Mouse (Mus musculus) embryonic stem cell, embryonic (primary cell): ENCODE results near the gene Ifnl2.

Experiments
- CTCF ChIA-PET, 4 experiments: fragments of 300-600 bp in 2 of 4; fragments of 350-600 bp in 2 of 4; sonication (Branson Sonifier 250); formaldehyde crosslinking; loops; one replicate each; lab custom pipeline; 2022; ENCODE audit warnings: inconsistent platforms in 2 of 4; lab: Charles Lee
- POLR2A ChIA-PET, 4 experiments: fragments of 300-600 bp in 2 of 4; fragments of 350-600 bp in 2 of 4; sonication (Branson Sonifier 250); formaldehyde crosslinking; loops; one replicate each; lab custom pipeline; 2022; ENCODE audit warnings: antibody characterized with exemption in 4 of 4, inconsistent platforms in 1 of 4; lab: Charles Lee

Ifnl2 gene

DNA sequence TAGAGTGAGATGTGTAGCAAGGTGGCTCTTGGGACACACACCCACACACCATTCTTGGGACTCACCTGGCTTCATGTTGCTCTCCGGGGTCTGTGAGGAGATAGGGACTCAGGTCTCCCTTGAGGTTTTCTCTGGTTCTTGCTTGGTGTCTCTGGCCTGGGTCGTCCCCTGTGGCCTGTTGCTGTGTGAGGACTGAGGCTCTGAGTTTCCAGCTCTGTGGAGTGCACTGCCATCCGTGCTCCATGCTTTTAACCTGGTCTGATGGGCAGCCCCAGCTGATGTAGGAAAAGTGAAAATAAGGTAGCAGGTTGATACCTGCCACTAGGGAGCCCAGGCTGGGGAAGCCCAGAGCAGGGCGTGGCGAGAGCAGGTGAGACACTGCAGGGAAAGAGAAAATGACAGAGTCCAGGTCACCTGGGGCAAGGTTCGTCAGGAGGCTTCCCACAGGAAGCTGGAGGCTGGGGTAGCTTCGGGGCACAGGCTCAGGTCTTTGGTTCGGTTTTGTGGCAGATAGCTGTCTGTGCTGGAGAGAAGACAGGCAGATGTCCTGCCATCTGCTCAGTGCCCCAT is at the start of gene Ifnl2:
Gene Ifnl2 (minus strand): TSS at position 51 of the 570 bp plus-strand sequence.
- ChIA-PET POLR2A (interaction anchor here in 1 of 4 experiments (0.5 to 0.7 kb wide), 3 partner anchors 10 to 850 kb away, joined by 3 read pairs; no protein-coding TSS in a partner anchor), CTCF (interaction anchor here (0.5 to 1.1 kb wide), 6 partner anchors 11 to 115 kb away, joined by 3 to 4 read pairs (median 4); no protein-coding TSS in a partner anchor)

DNA sequence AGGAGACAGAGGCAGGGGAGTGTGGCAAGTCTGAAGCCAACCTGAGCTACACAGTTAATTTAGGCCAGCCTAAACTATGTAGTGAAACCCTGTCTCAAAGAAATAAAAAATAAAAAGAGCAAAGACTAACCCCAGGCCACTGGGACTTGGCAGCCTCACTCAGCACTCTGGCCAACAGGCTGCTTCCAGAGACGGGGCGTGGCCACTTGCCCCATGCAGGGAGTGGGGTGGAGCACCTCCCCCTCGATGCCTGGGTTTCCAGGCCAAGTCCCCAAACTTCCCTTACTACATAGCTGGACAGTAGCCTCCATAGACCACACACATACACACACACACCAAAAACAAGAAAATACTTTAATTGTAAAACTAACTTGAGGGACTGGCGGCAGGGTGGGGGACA is 48.2 kb upstream of the Ifnl2 start:
- POLR2A ChIA-PET = interaction anchor here in 2 of 4 experiments (0.7 to 8.0 kb wide), 6 partner anchors 13 to 121 kb away, joined by 3 to 51 read pairs (median 15); partner anchors contain the start of genes Gmfg (in 1 of the 2), Nccrp1 (in 1 of the 2), Pak4 (in 1 of the 2) and Samd4b (in 1 of the 2)
- CTCF ChIA-PET = interaction anchor here in 1 of 4 experiments (0.6 to 0.7 kb wide), 2 partner anchors 435 to 1321 kb away, joined by 3 to 6 read pairs; no protein-coding TSS in a partner anchor

DNA sequence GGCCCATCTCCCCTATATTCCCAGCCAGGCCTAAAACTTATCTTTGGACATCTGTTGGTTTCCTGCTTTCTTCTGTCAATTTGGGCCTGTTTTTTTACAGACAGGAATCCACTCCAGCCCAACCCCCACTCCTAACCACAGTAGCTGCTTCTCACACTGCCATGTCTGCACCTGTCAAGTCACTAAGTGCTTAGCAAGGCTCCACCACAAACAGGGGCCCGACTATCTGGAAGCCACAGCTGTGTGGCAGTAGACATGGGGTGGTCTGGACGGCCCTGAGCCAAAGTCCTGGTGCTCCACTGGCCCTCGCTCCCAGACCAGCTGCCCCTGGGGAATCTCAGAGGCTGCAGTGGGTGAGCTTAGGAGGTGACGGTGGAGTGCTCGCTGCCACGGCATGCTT is 47.5 kb upstream of the Ifnl2 start:
- ChIA-PET CTCF (interaction anchor here in 1 of 4 experiments (0.8 kb wide), 1 partner anchor 13 kb away, joined by 3 read pairs; no protein-coding TSS in a partner anchor), POLR2A (interaction anchor here in 3 of 4 experiments (0.6 to 8.0 kb wide), 16 partner anchors 8 to 1721 kb away, joined by 3 to 51 read pairs (median 6); partner anchors contain the start of genes Gmfg (in 1 of the 3), Med29 (in 1 of the 3), Nccrp1 (in 1 of the 3) and Paf1 (in 1 of the 3))

DNA sequence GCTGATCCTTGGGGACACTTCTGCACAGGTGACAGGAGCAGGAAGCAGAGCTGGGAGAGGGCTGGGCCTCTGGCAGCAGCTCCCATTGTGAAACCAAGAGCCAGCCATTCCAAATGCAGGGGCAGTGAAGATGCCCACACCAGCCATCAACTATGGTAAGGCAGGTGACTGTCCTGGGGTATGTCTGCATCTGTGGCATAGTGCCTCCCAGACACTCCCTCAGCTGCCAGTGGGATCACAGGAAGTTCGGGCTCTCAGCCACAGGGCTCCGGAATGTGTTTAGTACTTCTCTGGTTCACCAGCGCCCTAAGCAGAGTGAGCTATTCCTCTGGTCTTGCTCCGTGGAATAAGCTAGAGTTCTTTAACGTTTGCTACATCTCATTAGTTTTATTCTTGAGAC is 46.8 kb upstream of the Ifnl2 start:
- ChIA-PET POLR2A (interaction anchor here in 3 of 4 experiments (0.6 to 8.0 kb wide), 19 partner anchors 9 to 590 kb away, joined by 3 to 51 read pairs (median 4); partner anchors contain the start of genes Nccrp1 (in 2 of the 3), Med29 (in 1 of the 3) and Paf1 (in 1 of the 3)), CTCF (interaction anchor here in 2 of 4 experiments (0.8 to 2.1 kb wide), 2 partner anchors 12 to 14 kb away, joined by 3 to 6 read pairs; no protein-coding TSS in a partner anchor)

DNA sequence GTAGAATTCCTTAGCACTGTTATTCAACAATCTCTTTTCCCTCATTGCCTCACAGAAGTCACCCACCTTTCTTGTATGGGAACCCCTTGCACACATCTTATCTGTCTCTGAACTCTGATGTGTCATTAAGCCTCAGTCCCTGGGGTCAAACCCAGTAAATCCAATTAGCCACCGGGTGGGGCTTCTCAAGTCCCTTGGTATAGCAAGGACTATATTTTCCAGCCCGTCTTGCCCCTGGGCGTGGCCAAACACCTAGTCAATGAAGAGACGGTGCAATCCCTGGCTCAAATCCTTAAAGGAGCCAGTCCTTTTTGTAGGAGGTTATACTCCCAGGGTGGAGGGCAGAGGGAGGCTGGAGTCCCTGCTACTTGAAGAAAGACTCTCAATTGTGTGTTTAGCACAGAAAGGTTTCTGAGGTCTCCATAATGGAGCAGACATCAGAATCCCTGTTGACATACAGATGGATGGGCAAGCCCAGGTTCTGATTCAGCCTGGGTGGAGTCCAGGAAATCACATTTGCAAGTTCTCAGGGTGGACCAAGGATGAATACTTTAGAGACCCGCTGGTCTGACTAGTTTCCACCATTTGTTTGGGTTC is 45.8 kb upstream of the Ifnl2 start:
- POLR2A ChIA-PET = interaction anchor here (0.6 to 8.0 kb wide), 18 partner anchors 9 to 591 kb away, joined by 3 to 51 read pairs (median 5); partner anchors contain the start of genes Med29 (in 2 of the 4), Nccrp1 (in 2 of the 4) and Paf1 (in 2 of the 4)
- CTCF ChIA-PET = interaction anchor here in 2 of 4 experiments (0.7 to 2.1 kb wide), 2 partner anchors 13 to 24 kb away, joined by 3 to 6 read pairs; no protein-coding TSS in a partner anchor

DNA sequence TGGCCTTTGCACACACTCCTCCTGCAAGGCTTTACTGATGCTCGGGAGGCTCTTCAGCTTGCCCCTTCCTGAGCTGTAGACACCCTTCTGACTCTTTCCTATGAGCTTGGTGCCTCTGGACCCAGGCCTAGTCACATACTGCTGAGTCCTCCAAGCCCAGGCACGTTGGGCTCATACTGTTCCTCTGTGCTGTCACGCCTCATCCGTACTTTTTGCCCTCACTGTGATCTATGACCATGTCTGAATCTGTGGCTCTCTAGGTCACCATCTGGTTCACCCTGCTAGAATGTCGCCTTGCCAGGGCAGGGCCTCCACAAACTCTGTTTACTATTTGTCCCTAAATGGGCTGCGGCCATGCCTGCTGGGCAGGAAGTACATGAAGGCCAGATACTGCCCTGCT is 42.8 kb upstream of the Ifnl2 start:
- ChIA-PET CTCF (interaction anchor here in 2 of 4 experiments (0.9 to 1.0 kb wide), 2 partner anchors 15 to 25 kb away, joined by 3 to 5 read pairs; no protein-coding TSS in a partner anchor), POLR2A (interaction anchor here in 2 of 4 experiments (1.2 to 2.3 kb wide), 3 partner anchors 20 to 45 kb away, joined by 3 to 8 read pairs (median 4); partner anchors contain the start of genes Pak4 (in 1 of the 2) and Samd4b (in 1 of the 2))

DNA sequence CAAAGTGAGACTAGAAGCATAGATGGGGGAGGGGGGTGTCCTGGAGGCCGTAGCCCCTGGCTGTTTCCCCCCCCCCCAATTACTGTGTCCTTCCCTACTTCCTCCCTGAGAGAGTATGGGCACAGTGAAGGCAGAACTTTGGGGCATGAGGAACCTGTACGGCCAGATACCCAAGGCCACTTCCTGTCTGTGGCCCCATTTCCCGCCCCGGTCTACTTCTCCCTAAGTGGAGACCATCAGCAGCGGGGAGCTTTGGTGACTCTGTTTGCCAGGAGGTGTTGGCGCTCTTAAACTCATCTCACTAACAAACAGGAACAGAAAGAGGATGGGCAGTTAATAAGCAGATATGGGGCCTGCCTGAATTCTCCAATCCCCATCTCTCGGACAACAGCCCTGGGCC is 37.4 kb upstream of the Ifnl2 start:
- CTCF ChIA-PET = interaction anchor here (0.7 to 1.9 kb wide), 5 partner anchors 19 to 101 kb away, joined by 3 to 7 read pairs (median 5); no protein-coding TSS in a partner anchor

DNA sequence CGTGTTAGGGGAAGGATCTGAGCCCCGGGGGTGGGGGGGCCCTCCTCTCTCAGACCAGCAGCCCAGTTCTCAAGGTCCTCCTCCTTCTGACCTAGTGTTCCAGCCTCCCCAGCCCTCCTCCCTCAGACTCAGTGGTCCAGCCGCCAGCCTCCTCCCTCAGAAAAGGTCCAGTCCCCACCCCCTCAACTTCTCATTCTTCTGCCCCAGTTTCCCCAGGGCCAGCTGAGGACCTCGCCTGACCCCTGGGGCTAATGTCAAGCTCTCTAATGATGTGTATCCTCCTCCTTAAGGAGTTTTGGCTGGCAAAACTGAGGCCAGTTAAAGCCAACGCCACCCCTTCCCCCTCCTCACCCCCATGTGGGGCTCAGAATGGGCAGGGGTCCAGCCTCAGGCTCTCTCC is 36.9 kb upstream of the Ifnl2 start, which contains the start of gene Nccrp1:
Gene Nccrp1 (minus strand): TSS at position 101 of the 400 bp plus-strand sequence.
- ChIA-PET POLR2A (interaction anchor here in 3 of 4 experiments (0.8 to 3.6 kb wide), 8 partner anchors 9 to 186 kb away, joined by 3 to 25 read pairs (median 4); no protein-coding TSS in a partner anchor), CTCF (interaction anchor here in 3 of 4 experiments (1.1 to 1.9 kb wide), 4 partner anchors 19 kb away, joined by 3 to 7 read pairs (median 4); no protein-coding TSS in a partner anchor)

More for the DNA sequence above, 37.4 kb upstream of the Ifnl2 start:
- POLR2A ChIA-PET = interaction anchor here in 3 of 4 experiments (0.5 to 3.6 kb wide), 12 partner anchors 9 to 188 kb away, joined by 3 to 25 read pairs (median 4); partner anchors contain the start of genes Pak4 (in 1 of the 3) and Samd4b (in 1 of the 3)

DNA sequence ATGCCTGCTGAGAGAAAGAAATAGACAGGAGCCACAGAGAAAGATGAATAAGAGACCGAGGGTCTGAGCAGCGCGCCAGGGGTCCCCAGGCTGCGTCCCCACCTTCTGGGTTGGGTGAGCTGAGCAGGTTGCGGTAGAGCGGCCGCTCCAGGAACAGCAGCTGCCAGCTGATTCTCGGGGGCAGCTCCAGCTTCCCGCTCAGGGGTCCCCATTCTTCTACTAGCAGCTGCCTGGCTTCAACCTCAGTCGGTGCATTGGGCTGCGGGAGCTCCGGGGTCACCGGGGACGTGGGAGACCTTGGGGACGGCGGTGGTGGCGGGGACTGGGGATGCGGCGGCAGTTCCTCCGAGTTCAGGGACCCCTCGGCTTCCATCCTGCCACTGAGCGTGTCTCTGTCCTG is 36.4 kb upstream of the Ifnl2 start:
- ChIA-PET CTCF (interaction anchor here in 2 of 4 experiments (0.8 to 1.8 kb wide), 3 partner anchors 18 to 34 kb away, joined by 3 to 7 read pairs (median 4); no protein-coding TSS in a partner anchor), POLR2A (interaction anchor here in 3 of 4 experiments (0.8 to 3.6 kb wide), 5 partner anchors 10 to 186 kb away, joined by 3 to 25 read pairs (median 5); no protein-coding TSS in a partner anchor)

DNA sequence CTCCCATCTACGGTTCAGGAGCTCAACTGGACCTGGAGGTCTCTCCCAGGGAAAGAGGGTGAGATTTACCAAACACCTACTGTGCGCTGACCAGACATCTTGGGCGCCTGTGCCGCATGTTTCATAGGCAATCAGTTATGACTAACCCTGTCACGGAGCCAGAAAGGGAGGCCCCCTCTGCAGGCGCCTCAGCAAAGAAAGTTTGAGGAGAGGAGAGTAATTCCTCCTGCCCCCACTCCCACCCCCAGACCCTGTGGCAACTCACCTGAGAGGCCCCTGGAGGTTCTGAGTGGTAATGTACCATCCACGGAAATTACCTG is 35.6 kb upstream of the Ifnl2 start:
- ChIA-PET CTCF (interaction anchor here in 3 of 4 experiments (0.6 to 2.3 kb wide), 7 partner anchors 17 to 234 kb away, joined by 3 to 7 read pairs (median 3); no protein-coding TSS in a partner anchor), POLR2A (interaction anchor here in 2 of 4 experiments (0.6 to 3.6 kb wide), 11 partner anchors 10 to 220 kb away, joined by 3 to 25 read pairs (median 4); partner anchors contain the start of genes Med29 (in 1 of the 2), Paf1 (in 1 of the 2) and Sirt2 (in 1 of the 2))

DNA sequence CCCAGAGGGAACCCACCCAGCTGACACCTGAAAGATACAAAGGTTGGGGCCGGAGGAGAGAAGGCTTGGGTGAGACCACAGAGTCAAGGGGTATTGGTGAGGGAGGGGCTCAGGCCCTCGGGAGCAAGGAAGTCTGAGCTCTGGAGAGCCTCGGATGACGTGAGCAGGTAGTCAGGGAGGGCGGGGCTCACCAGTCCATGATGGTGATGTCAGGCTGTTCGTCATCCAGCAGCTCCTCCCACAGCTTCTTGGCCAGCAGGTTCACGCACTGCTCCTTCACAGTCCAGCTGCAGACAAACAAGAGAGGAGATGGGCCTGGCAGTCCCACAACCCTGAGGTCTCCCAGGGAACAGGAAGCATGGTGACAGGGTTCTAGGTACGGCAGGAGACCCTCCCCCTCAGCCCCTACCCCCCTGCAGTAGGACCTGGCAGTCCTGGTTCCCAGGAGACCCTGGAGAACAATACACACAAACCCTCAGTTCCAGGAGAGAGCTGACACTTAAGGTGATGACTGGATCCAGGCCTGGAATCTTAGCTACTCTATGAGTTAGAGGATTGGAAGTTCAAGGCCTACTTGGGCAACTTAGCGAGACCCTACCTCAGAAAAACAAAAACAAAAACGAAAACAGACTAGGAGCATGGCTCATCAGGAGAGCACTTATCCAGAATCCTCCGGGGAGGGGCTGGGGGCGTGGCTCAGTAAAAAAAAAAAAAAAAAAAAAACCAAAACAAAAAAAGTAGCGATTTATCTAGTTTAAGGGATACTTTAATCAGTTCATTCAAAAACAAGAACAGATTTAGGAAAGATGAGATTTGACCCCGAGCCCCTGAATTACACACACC is 35.0 kb upstream of the Ifnl2 start:
- ChIA-PET CTCF (interaction anchor here in 3 of 4 experiments (0.6 to 2.3 kb wide), 8 partner anchors 16 to 235 kb away, joined by 3 to 10 read pairs (median 3); no protein-coding TSS in a partner anchor), POLR2A (interaction anchor here in 3 of 4 experiments (0.5 to 3.6 kb wide), 29 partner anchors 9 to 399 kb away, joined by 3 to 25 read pairs (median 4); partner anchors contain the start of genes Med29 (in 2 of the 3), Paf1 (in 2 of the 3), Rps16 (in 2 of the 3) and Fbxo17 (in 1 of the 3))

DNA sequence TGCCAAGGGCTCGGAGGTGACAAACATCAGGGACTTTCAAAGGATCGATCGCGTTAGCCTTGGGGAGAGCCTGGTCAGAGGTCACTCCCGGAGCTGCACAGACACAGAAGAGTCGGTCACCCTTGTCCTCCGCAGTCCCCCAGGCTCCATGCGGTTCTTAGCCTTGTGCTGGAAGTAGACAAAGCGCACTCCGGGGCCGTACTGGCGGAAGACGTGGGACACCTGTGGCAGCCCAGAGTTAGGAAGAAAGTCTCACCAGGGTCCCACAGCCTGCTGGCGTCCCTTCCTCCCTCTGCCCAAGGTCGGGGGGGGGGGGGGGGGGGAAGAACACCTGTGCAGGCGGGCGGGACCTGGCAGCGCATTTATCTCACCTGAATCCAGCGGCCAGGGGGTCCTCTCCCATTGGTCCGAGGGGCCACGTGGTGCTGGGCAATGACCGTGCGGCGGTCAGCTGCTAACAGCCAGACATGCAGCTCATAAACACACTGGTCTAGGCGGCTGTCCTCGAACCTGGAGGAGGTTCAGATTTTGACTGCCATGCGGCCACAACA is 33.9 kb upstream of the Ifnl2 start:
- POLR2A ChIA-PET = interaction anchor here in 3 of 4 experiments (0.7 to 3.6 kb wide), 11 partner anchors 12 to 908 kb away, joined by 3 to 25 read pairs (median 4); partner anchors contain the start of genes Fbxo17 (in 1 of the 3), Med29 (in 1 of the 3), Paf1 (in 1 of the 3) and Rps16 (in 1 of the 3)
- CTCF ChIA-PET = interaction anchor here in 3 of 4 experiments (0.6 to 2.3 kb wide), 5 partner anchors 16 to 201 kb away, joined by 3 to 10 read pairs (median 3); no protein-coding TSS in a partner anchor

DNA sequence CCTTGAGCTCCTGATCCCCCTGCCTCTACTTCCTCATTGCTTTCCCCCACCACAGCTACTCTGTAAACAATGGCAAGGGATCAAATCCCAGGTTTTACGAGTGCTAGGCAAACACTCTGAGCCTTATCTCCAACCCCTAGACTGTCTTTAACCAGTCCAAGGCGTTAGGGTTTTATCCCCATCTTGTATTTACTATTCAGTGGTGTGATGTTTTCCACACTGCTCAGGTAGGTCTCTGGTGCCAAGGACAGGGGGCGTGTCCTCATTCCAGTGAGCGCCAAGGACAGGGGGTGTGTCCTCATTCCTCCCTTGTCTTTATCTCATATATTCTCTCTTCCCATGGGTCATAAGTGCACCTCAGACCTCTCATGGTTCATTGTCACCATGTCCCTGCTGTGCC is 30.3 kb upstream of the Ifnl2 start, which contains the start of gene Sycn:
Gene Sycn (plus strand): TSS at position 360 of the 400 bp plus-strand sequence.
- POLR2A ChIA-PET = interaction anchor here in 2 of 4 experiments (1.0 to 1.7 kb wide), 3 partner anchors 8 to 15 kb away, joined by 3 read pairs; no protein-coding TSS in a partner anchor
- CTCF ChIA-PET = interaction anchor here in 2 of 4 experiments (1.4 to 1.7 kb wide), 2 partner anchors 12 kb away, joined by 4 to 6 read pairs; no protein-coding TSS in a partner anchor

DNA sequence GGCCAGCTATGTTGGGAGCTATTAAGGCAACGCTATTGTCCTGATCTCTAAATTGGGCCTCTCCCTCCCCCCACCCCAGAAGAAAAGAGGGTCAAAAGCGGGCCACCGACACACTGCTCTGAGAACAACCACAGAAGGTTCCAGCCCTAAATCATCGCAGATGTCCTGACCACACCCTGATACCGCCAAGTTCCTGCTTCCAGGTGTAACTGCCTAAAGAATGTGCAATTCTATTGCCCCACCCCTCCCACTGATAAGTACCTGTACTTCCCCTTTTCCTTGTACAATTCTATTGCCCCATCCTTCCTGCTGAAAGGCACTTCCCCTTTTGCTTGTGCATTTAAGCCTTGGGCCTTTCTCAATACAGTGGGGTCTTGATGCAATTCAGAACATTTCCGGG is 28.6 kb upstream of the Ifnl2 start:
- POLR2A ChIA-PET = interaction anchor here in 2 of 4 experiments (0.6 to 1.4 kb wide), 5 partner anchors 17 to 1309 kb away, joined by 3 to 6 read pairs (median 3); no protein-coding TSS in a partner anchor
- CTCF ChIA-PET = interaction anchor here in 1 of 4 experiments (0.6 kb wide), 1 partner anchor 241 kb away, joined by 6 read pairs; no protein-coding TSS in a partner anchor

DNA sequence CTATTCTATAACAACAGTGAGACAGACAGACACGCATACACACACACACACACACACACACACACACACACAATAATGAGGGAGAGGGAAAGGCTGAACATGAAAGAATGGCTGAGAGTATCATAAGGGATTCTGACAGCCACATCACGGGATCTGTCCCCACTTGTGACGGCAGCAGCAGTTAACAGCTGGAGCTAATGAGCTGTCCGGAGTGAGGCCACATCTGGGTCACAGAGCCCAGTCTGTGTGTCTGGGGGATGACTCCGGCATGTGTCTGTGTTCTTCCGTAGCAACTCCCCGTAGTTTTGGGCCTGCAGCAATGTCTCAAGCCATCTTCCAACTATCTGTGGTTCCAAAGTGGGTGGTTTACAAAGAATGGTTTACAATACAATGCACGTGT is 21.8 kb upstream of the Ifnl2 start:
- POLR2A ChIA-PET = interaction anchor here in 2 of 4 experiments (0.7 to 1.8 kb wide), 3 partner anchors 20 to 44 kb away, joined by 3 to 8 read pairs (median 4); no protein-coding TSS in a partner anchor
- CTCF ChIA-PET = interaction anchor here in 3 of 4 experiments (0.6 to 1.1 kb wide), 4 partner anchors 25 to 95 kb away, joined by 3 to 4 read pairs (median 3); partner anchors contain the start of gene Gmfg (in 1 of the 3)
